Mouse (Mus musculus): ENCODE measurements around the gene Stx17. TPM values are rescaled to one million over a fixed set of nuclear protein-coding genes. Genes with fewer than 3 reads are reported as not detected.

Gene Stx17
- total and polyA plus RNA-seq, 3 experiments, result 7.2 to 10.0 (median 8.0) TPM

GRCm38 (mm10) chr4:48093221-48093620, 31.5 kb upstream of the Stx17 start:
- H3K9me3 ChIP-seq (replicated peaks; ENCODE audit: low read length), result no peaks in the 10 kb centered on the region
- dilution Hi-C loops (cut with MboI; ENCODE audit: extremely low pct_ligation_motif_present, extremely low pct_unique_long_range_greater_than_20kb, low sequenced_read_pairs), result no loop called here
- in situ Hi-C loops (cut with MboI; ENCODE audit: low pct_ligation_motif_present, low pct_unique_long_range_greater_than_20kb, low sequenced_read_pairs), result no loop called here

GRCm38 (mm10) chr4:48100217-48100616, 24.5 kb upstream of the Stx17 start:
- Histone ChIP-seq H3K9ac (ENCODE audit: insufficient read depth, low read depth) (no peak overlapping the region), H3K4me3 (replicated peaks in 1 of 3; ENCODE audit: low read depth in 2 of 3, low read length in 2 of 3, poor library complexity in 1 of 3) (no peak overlapping the region), H3K27me3 (replicated peaks) (no peaks in the 10 kb centered on the region), H3K79me2 (replicated peaks; ENCODE audit: control insufficient read depth, extremely low read depth, insufficient read depth, poor library complexity, severe bottlenecking) (no peaks in the 10 kb centered on the region), H3K4me2 (ENCODE audit: insufficient read depth, low read depth, poor library complexity, severe bottlenecking) (no peak overlapping the region), H3K36me3 (replicated peaks in 1 of 2; ENCODE audit: control insufficient read depth in 1 of 2, insufficient read depth in 1 of 2, low read length in 1 of 2) (no peaks in the 10 kb centered on the region), H3K27ac (ENCODE audit: insufficient read depth, low read depth) (no peak overlapping the region), H3K4me1 (ENCODE audit: control insufficient read depth in 1 of 2, insufficient read depth in 2 of 2) (no peaks in the 10 kb centered on the region; a peak in 1 of 4 replicates), H3K9me3 (replicated peaks; ENCODE audit: low read length) (no peaks in the 10 kb centered on the region)
- in situ Hi-C loops (cut with MboI; ENCODE audit: low pct_ligation_motif_present, low pct_unique_long_range_greater_than_20kb, low sequenced_read_pairs), result loop anchor here (25.0 kb wide), 1 partner anchor 287 kb away; no protein-coding TSS in a partner anchor
- dilution Hi-C loops (cut with MboI; ENCODE audit: extremely low pct_ligation_motif_present, extremely low pct_unique_long_range_greater_than_20kb, low sequenced_read_pairs), result no loop called here
- DNase-seq (ENCODE audit: extremely low read depth), result no peak
- TF ChIP-seq ETS1 (conservative IDR thresholded peaks at IDR 0.05; ENCODE audit: low read depth, low read length) (no peak), SIN3A (IDR thresholded peaks at IDR 0.05; ENCODE audit: low read length) (no peak), BHLHE40 (IDR thresholded peaks at IDR 0.05; ENCODE audit: low read depth, low read length) (no peak), USF2 (conservative IDR thresholded peaks at IDR 0.05; ENCODE audit: low read depth, low read length) (no peak), SMC3 (IDR thresholded peaks at IDR 0.05; ENCODE audit: low read depth, low read length) (no peak), ZC3H11A (IDR thresholded peaks at IDR 0.05; ENCODE audit: low read depth, low read length) (no peak)

More at GRCm38 (mm10) chr4:48093221-48093620, 31.5 kb upstream of the Stx17 start:
- no peaks in the 10 kb centered on the region; a peak in 1 of 4 replicates for H3K4me1 ChIP-seq (ENCODE audit: control insufficient read depth in 1 of 2, insufficient read depth in 2 of 2)
- TF ChIP-seq E2F4 (IDR thresholded peaks at IDR 0.05; ENCODE audit: insufficient replicate concordance, low read depth, low read length) (no peak), NELFE (IDR thresholded peaks at IDR 0.05; ENCODE audit: low read depth, low read length) (no peak)
- peaks cover 2% of the 10 kb centered on the region for H3K27me3 ChIP-seq (replicated peaks)
- H3K4me3 ChIP-seq (replicated peaks in 1 of 3; ENCODE audit: low read depth in 2 of 3, low read length in 2 of 3, poor library complexity in 1 of 3), result no peak overlapping the region
- no peaks in the 10 kb centered on the region for H3K36me3 ChIP-seq (replicated peaks in 1 of 2; ENCODE audit: control insufficient read depth in 1 of 2, insufficient read depth in 1 of 2, low read length in 1 of 2)
- H3K4me2 ChIP-seq (ENCODE audit: insufficient read depth, low read depth, poor library complexity, severe bottlenecking), result no peak overlapping the region
- H3K79me2 ChIP-seq (replicated peaks; ENCODE audit: control insufficient read depth, extremely low read depth, insufficient read depth, poor library complexity, severe bottlenecking), result no peaks in the 10 kb centered on the region
- no peak overlapping the region for H3K9ac ChIP-seq (ENCODE audit: insufficient read depth, low read depth)
- no peak for DNase-seq (ENCODE audit: extremely low read depth)
- no peak overlapping the region for H3K27ac ChIP-seq (ENCODE audit: insufficient read depth, low read depth)

- Histone ChIP-seq H3K27ac (ENCODE audit: insufficient read depth, low read depth) (no peak overlapping the region), H3K27me3 (replicated peaks) (no peaks in the 10 kb centered on the region), H3K4me2 (ENCODE audit: insufficient read depth, low read depth, poor library complexity, severe bottlenecking) (no peak overlapping the region), H3K4me3 (replicated peaks in 1 of 3; ENCODE audit: low read depth in 2 of 3, low read length in 2 of 3, poor library complexity in 1 of 3) (no peak overlapping the region), H3K9me3 (replicated peaks; ENCODE audit: low read length) (no peaks in the 10 kb centered on the region), H3K4me1 (ENCODE audit: control insufficient read depth in 1 of 2, insufficient read depth in 2 of 2) (no peaks in the 10 kb centered on the region; a peak in 1 of 4 replicates), H3K9ac (ENCODE audit: insufficient read depth, low read depth) (no peak overlapping the region), H3K36me3 (replicated peaks in 1 of 2; ENCODE audit: control insufficient read depth in 1 of 2, insufficient read depth in 1 of 2, low read length in 1 of 2) (no peaks in the 10 kb centered on the region), H3K79me2 (replicated peaks; ENCODE audit: control insufficient read depth, extremely low read depth, insufficient read depth, poor library complexity, severe bottlenecking) (no peaks in the 10 kb centered on the region)
- in situ Hi-C loops (cut with MboI; ENCODE audit: low pct_ligation_motif_present, low pct_unique_long_range_greater_than_20kb, low sequenced_read_pairs) (loop anchor here (25.0 kb wide), 1 partner anchor 285 kb away; no protein-coding TSS in a partner anchor), dilution Hi-C loops (cut with MboI; ENCODE audit: extremely low pct_ligation_motif_present, extremely low pct_unique_long_range_greater_than_20kb, low sequenced_read_pairs) (no loop called here)
- no peak for TF ChIP-seq IRF4 (IDR thresholded peaks at IDR 0.05; ENCODE audit: low read depth, low read length)
- no peak for TF ChIP-seq CHD1 (IDR thresholded peaks at IDR 0.05; ENCODE audit: low read depth, low read length)
- TF ChIP-seq POLR2AphosphoS2 (IDR thresholded peaks at IDR 0.05; ENCODE audit: low read depth, low read length), result no peak
- TF ChIP-seq NRF1 (IDR thresholded peaks at IDR 0.05; ENCODE audit: low read depth, low read length), result no peak
- no peak for DNase-seq (ENCODE audit: extremely low read depth)
Observed at GRCm38 (mm10) chr4:48101981-48102380, 22.7 kb upstream of the Stx17 start.

Data from CH12.LX (cell line).